Mouse (Mus musculus) ES-E14 (cell line): ENCODE measurements around the gene Fchsd2.

ENCODE experiments used
- HCFC1 ChIP-seq: IDR thresholded peaks from 2 replicates; pipeline ENCODE4 v1.6.1; 2012; ENCODE audit warnings: low read length, inconsistent platforms, borderline replicate concordance; ENCODE audit not compliant: insufficient read depth
- ZNF384 ChIP-seq: IDR thresholded peaks from 2 replicates; pipeline ENCODE4 v1.6.1; 2012; ENCODE audit warnings: low read depth, low read length, inconsistent platforms

DNA sequence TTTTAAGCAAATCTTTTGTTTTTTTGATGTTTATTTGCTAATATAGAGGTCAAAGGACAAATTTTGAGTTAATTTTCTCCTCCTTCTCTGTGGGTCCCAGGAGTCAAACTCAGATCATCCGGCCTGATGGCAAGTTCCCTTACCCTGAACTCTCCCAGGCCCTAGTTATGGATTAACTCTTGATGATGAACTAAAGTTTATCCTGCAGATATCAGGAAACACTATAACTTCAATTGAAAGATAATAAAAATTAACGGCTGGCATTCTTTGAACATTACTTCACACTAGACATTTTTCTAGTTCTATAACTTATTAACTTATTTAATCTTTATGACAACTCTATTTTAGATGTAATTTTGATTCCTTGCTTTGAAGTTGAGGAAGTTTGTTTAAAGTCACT lies 156.5 kb downstream of the Fchsd2 start:
- TF ChIP-seq ZNF384 (no peak), HCFC1 (no peak)
